Mouse (Mus musculus): ENCODE measurements around the gene Ctsd. TPM values are rescaled to one million over a fixed set of nuclear protein-coding genes. Genes with fewer than 3 reads are reported as not detected.
"Not testable (repeated sequence)": the region's sequence is repeated elsewhere in the genome, so short reads cannot be mapped to it uniquely, and the experiment has no call there.

Ctsd gene
- total RNA-seq, 2 experiments from 2014 or later: 128 to 152 TPM

GRCm38 (mm10) chr7:142341564-142342246, 46.1 kb downstream of the Ctsd start:
- peak; percentile 25 for ATAC-seq (replicated peaks; ENCODE audit: poor library complexity, severe bottlenecking)

- peak; percentile 84 for ATAC-seq (replicated peaks; ENCODE audit: poor library complexity, severe bottlenecking)
Measured at GRCm38 (mm10) chr7:142340269-142340970, 47.4 kb downstream of the Ctsd start.

DNA sequence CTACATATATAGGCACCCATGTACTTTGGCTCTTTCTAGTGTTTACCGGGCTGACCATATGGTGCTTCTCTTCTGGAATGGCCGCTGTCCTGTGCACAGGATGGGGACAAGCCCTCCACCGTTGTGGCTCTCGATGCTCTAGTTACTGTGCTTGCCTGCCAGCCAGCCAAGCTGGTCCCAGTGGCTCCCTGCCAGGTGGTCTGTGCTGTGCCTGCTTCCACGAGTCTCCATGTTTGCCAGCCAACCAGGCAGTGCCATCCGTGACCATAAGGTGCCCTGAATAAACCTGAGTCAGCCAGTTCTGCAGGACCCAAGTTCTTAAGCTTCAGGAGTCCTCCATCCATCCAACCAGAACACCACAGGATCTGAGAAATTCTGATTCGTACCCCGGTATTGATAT, 52.7 kb downstream of the Ctsd start:
- ATAC-seq (replicated peaks; ENCODE audit: poor library complexity, severe bottlenecking): no peak

DNA sequence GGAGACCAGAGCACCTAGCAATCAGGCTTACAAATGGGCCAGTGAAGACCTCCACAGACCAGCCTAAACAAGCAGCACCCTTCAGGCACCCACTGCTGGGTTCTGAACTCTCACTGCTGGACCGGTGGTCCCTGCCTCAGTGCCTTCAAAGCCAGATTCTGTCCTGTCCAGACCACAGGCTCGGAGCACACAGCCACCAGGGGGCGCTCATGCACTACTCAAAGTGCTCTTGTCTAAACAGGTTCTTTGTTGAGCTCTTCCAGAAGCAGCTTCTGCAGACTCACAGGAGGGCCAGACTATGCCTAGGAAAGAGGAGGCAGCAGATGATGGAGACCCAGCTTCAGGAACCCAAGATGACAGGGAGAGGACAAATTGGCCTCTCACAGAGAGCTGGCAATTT, 53.6 kb downstream of the Ctsd start:
- peak; percentile 82 for ATAC-seq (replicated peaks; ENCODE audit: poor library complexity, severe bottlenecking)

GRCm38 (mm10) chr7:142332741-142333140, 55.1 kb downstream of the Ctsd start:
- ATAC-seq (replicated peaks; ENCODE audit: poor library complexity, severe bottlenecking): not testable (repeated sequence)

- ATAC-seq (replicated peaks; ENCODE audit: poor library complexity, severe bottlenecking): no peak
Measured at GRCm38 (mm10) chr7:142331281-142331680, 56.6 kb downstream of the Ctsd start.

DNA sequence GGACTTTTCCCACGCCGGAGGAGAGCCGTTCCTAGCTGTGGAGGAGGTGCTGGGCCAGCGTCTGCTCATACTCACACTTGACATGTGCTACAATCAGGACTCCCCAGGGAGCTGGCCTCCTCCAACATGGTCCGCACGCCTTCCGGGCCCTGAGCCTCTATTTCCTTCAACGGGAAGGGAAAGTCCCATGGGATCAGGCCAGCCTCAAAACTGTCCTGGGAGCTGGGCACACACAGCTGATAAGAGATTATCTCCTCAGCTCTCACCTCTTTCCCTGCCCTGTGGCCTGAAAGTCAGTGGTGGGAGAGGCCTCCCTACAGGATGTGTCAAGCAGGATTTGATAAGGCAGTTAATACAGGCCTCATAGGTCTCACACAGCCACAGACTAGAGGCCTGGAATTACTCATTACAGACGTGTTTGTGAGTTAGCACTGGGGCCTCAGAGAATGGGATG, 57.5 kb downstream of the Ctsd start:
- ATAC-seq (replicated peaks; ENCODE audit: poor library complexity, severe bottlenecking): no peak

DNA sequence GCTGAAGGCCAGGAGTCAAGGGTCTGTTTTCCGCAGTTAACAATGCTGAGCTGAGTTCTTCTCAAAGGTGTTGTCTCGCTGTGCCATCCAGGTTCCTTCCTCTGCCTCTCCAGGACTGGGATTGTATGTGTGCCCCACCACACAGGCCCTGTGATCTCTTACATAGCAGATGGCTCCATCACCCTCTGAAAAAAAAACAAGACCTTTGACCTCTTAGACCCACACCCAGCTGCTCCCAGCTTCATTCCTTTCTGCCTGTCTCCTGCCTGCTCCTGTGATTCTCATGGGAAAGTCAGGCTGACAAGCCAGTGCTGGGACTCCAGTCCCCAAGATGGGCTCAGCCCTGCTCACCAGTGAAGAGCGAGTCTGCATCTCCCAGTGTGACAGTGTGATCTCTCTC, 59.3 kb downstream of the Ctsd start:
- no peak for ATAC-seq (replicated peaks; ENCODE audit: poor library complexity, severe bottlenecking)

- ATAC-seq (replicated peaks; ENCODE audit: poor library complexity, severe bottlenecking): no peak
Measured at GRCm38 (mm10) chr7:142326714-142327445, 61.0 kb downstream of the Ctsd start.

Other genes starting within 250 kb of the Ctsd start
- gene Gm45337, start 243.4 kb downstream of the Ctsd start, total RNA-seq (2014; fragmentation: Nextera tagmentation): not detected in 2 replicates
- not detected in 2 replicates for gene Gm45337, start 243.4 kb downstream of the Ctsd start, total RNA-seq (2017)
- not detected in 2 replicates for gene Gm29735, start 230.9 kb downstream of the Ctsd start, total RNA-seq (2014; fragmentation: Nextera tagmentation)
- gene Gm29735, start 230.9 kb downstream of the Ctsd start, total RNA-seq (2017): not detected in 2 replicates
- gene Gm4553, start 222.3 kb downstream of the Ctsd start, total RNA-seq (2014; fragmentation: Nextera tagmentation): not detected in 2 replicates
- not detected in 2 replicates for gene Gm4553, start 222.3 kb downstream of the Ctsd start, total RNA-seq (2017)
- not detected in 2 replicates for gene Krtap5-2, start 212.0 kb downstream of the Ctsd start, total RNA-seq (2014; fragmentation: Nextera tagmentation)
- not detected in 2 replicates for gene Krtap5-2, start 212.0 kb downstream of the Ctsd start, total RNA-seq (2017)
- gene Gm10153, start 197.6 kb downstream of the Ctsd start, total RNA-seq (2014; fragmentation: Nextera tagmentation): not detected in 2 replicates
- not detected in 2 replicates for gene Gm10153, start 197.6 kb downstream of the Ctsd start, total RNA-seq (2017)
- not detected in 2 replicates for gene Krtap5-3, start 186.7 kb downstream of the Ctsd start, total RNA-seq (2014; fragmentation: Nextera tagmentation)
- gene Krtap5-3, start 186.7 kb downstream of the Ctsd start, total RNA-seq (2017): not detected in 2 replicates
- not detected in 2 replicates for gene Gm7579, start 176.2 kb downstream of the Ctsd start, total RNA-seq (2014; fragmentation: Nextera tagmentation)
- gene Gm7579, start 176.2 kb downstream of the Ctsd start, total RNA-seq (2017): not detected in 2 replicates
- not detected in 2 replicates for gene Krtap5-5, start 158.1 kb downstream of the Ctsd start, total RNA-seq (2014; fragmentation: Nextera tagmentation)
- gene Krtap5-5, start 158.1 kb downstream of the Ctsd start, total RNA-seq (2017): not detected in 2 replicates
- not detected in 2 replicates for gene Gm40460, start 147.0 kb downstream of the Ctsd start, total RNA-seq (2014; fragmentation: Nextera tagmentation)
- not detected in 2 replicates for gene Gm40460, start 147.0 kb downstream of the Ctsd start, total RNA-seq (2017)
- gene Gm2431, start 129.7 kb downstream of the Ctsd start, total RNA-seq (2014; fragmentation: Nextera tagmentation): not detected in 2 replicates
- gene Gm2431, start 129.7 kb downstream of the Ctsd start, total RNA-seq (2017): not detected in 2 replicates
- not detected in 2 replicates for gene Gm4559, start 113.7 kb downstream of the Ctsd start, total RNA-seq (2014; fragmentation: Nextera tagmentation)
- not detected in 2 replicates for gene Gm4559, start 113.7 kb downstream of the Ctsd start, total RNA-seq (2017)
- gene Krtap5-1, start 90.9 kb downstream of the Ctsd start, total RNA-seq (2014; fragmentation: Nextera tagmentation): not detected in 2 replicates
- not detected in 2 replicates for gene Krtap5-1, start 90.9 kb downstream of the Ctsd start, total RNA-seq (2017)
- gene Krtap5-4, start 84.5 kb downstream of the Ctsd start, total RNA-seq (2014; fragmentation: Nextera tagmentation): not detected in 2 replicates
- gene Krtap5-4, start 84.5 kb downstream of the Ctsd start, total RNA-seq (2017): not detected in 2 replicates
- 1.5 TPM in 1 of 2 replicates, not detected in the other for gene Ifitm10, start 14.3 kb downstream of the Ctsd start, total RNA-seq (2014; fragmentation: Nextera tagmentation)
- gene Ifitm10, start 14.3 kb downstream of the Ctsd start, total RNA-seq (2017): not detected in 2 replicates
- gene Gm49369, start 5.4 kb downstream of the Ctsd start, total RNA-seq (2014; fragmentation: Nextera tagmentation): not detected in 2 replicates
- gene Gm49369, start 5.4 kb downstream of the Ctsd start, total RNA-seq (2017): 38.0 and 63.2 TPM in 2 replicates
- not detected in 2 replicates for gene Syt8, start 46.8 kb upstream of the Ctsd start, total RNA-seq (2014; fragmentation: Nextera tagmentation)
- not detected in 2 replicates for gene Syt8, start 46.8 kb upstream of the Ctsd start, total RNA-seq (2017)
- 5.6 and 6.0 TPM in 2 replicates for gene Tnni2, start 53.8 kb upstream of the Ctsd start, total RNA-seq (2014; fragmentation: Nextera tagmentation)
- 3.0 and 8.1 TPM in 2 replicates for gene Tnni2, start 53.8 kb upstream of the Ctsd start, total RNA-seq (2017)
- 41.4 and 58.5 TPM in 2 replicates for gene Lsp1, start 72.8 kb upstream of the Ctsd start, total RNA-seq (2014; fragmentation: Nextera tagmentation)
- gene Lsp1, start 72.8 kb upstream of the Ctsd start, total RNA-seq (2017): 50.3 and 51.9 TPM in 2 replicates
- gene Tnnt3, start 110.8 kb upstream of the Ctsd start, total RNA-seq (2014; fragmentation: Nextera tagmentation): not detected in 2 replicates
- not detected in 2 replicates for gene Tnnt3, start 110.8 kb upstream of the Ctsd start, total RNA-seq (2017)
- gene Mrpl23, start 144.6 kb upstream of the Ctsd start, total RNA-seq (2014; fragmentation: Nextera tagmentation): 20.4 and 53.9 TPM in 2 replicates
- gene Mrpl23, start 144.6 kb upstream of the Ctsd start, total RNA-seq (2017): 0.31 and 39.0 TPM in 2 replicates